Mouse (Mus musculus) small intestine, adult 10 weeks (tissue): ENCODE data around the gene Lhx1. TPM values are rescaled to one million over a fixed set of nuclear protein-coding genes. Genes with fewer than 3 reads are reported as not detected.

ENCODE experiments used
- polyA plus RNA-seq: library from polyadenylated mRNA; stranded (reverse); fragments of 350-450 nt; fragmentation: Illumina TruSeq; extraction: RNeasy Lipid Tissue Mini Kit (QIAGEN cat#74804); gene quantifications from one replicate; pipeline ENCODE4 v1.2.3, GENCODE M21; 2014; ENCODE audit warnings: low replicate concordance

The Lhx1 gene
- 0.33 TPM for polyA plus RNA-seq

DNA sequence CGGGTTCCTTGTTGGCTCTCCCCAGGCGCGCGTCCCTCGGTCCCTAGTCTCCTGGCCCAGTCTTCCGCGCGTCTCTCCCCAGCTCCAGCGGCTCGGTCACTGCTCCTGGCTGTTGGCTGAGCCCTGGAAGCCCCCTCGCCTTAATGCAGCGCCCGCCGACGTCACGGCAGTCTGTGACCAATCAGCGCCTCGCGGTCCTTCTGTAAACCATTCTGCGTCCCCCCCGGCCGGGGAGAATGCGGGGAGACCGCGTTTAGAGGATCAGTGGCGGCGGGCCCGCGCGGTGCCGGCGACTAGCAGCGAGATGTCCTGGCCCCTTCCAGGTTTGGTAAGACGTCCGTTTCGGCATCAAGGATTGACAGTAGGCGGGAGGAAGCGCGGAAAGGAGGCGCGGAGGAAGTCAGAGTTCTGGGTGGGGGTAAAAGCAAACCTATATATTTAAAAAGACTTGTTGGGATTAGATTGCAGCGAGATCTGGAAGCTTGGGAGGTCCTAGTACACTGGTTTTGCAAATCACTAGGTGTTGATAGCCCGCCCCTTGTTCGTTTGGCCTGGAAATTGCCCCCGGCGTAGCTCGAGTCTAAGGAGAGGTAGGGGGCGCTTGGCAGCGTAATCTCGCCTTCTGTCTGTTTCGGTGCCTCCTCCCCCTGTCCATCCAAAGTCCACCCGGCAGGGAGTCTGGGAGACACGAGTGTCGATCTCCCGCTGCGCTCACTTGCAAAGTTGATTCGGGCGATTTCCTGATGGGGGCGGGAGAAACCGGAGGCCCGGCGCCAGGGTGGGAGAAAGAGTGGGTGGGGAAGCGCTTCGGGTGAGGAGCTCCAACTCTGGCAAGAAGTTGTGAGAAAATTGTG is at the start of gene Lhx1:
TSS of gene Lhx1 (minus strand) at position 115 of the 854 bp plus-strand sequence.

DNA sequence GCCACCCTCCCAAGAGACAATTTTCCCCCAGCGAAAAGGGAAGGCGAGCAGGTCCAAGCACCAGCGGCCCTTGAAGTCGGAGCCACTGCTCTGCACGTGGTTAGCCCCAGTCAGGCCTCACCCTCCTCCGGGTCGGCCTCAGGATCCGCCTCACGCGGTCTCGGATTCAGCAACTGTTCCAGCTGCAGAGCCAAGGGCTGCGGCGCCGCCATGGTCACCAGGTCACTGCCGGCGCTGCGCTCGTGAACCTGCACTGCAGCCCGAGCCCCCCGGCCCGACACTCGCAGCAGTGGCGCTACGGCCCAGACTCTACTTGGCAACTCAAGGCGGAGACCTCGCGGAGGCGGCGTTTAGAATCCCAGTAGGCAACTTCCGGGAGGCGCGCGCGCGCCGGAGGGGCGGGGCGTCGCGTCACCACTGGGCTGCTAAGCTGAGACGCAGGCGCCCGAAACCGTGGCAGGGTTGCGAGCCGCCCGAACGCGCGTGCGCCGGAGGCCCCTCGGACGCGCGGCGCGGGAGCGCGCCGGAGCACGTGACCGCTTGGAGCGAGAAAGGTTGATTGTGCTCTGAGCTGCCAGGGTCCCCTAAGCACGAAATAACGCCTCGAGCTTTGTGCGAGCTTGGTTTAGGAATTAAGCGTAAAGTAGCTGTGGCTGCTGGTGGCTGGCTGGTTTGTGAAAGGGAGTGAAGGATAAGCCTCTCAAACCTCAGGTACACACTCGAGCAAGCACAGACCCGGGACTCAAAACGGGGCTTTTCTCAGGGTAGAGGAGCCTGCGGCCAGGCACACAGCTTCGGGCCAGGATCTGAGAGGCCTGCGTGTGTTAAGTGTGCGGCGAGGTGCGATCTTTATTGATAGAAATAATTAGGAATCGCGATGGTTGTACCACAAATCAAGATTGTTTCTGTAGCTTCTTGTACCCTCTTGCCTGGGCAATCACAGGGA is 11.9 kb downstream of the Lhx1 start, which contains the start of gene Aatf:
TSS of gene Aatf (minus strand) at position 352 of the 946 bp plus-strand sequence.

Other genes starting within 250 kb of the Lhx1 start
- gene Aatf, start 12.0 kb downstream of the Lhx1 start, polyA plus RNA-seq = 12.0 TPM